Mouse (Mus musculus) bone marrow macrophage, adult 2 months (primary cell): ENCODE measurements around the gene Nuf2.

Experiments used
- CTCF ChIP-seq: IDR thresholded peaks from 2 replicates; pipeline ENCODE4 v1.5.1; 2012; ENCODE audit warnings: low read depth, mild to moderate bottlenecking, low read length, moderate library complexity
- POLR2A ChIP-seq: IDR thresholded peaks from 2 replicates; pipeline ENCODE4 v1.6.1; 2012; ENCODE audit warnings: mild to moderate bottlenecking, low read depth, low read length, borderline replicate concordance

- TF ChIP-seq CTCF = no peak
- no peak for TF ChIP-seq POLR2A
Observed at GRCm38 (mm10) chr1:169519337-169519736, 11.9 kb downstream of the Nuf2 start.
